Mouse (Mus musculus) ovary, postnatal 10 days (tissue): ENCODE measurements at regions not wholly inside any gene's neighbourhood (a gene's known extent, or its start where the extent isn't known, plus 50 kb on each side); places are given as distances from the start of the nearest gene placed in this dataset.
"Not testable (repeated sequence)": the region's sequence is repeated elsewhere in the genome, so short reads cannot be mapped to it uniquely, and the experiment has no call there.

Experiments used
- DNase-seq: peaks from one replicate; pipeline ENCODE4 v3.0.0; 2022; ENCODE audit warnings: low spot score

- no peak for DNase-seq
These were observed 94.4 kb downstream of the Cd24a start for GRCm38 (mm10) chr10:43672490-43672889.

GRCm38 (mm10) chr10:43674749-43675148 lies 96.7 kb downstream of the Cd24a start:
- DNase-seq, result no peak

GRCm38 (mm10) chr10:43675495-43675894 lies 97.4 kb downstream of the Cd24a start:
- DNase-seq, result not testable (repeated sequence)

GRCm38 (mm10) chr10:43676289-43676688 lies 98.2 kb downstream of the Cd24a start:
- DNase-seq, result no peak

GRCm38 (mm10) chr10:43684247-43685033 lies 106.4 kb downstream of the Cd24a start:
- DNase-seq, result no peak

- DNase-seq, result no peak
These were observed 111.3 kb downstream of the Cd24a start for GRCm38 (mm10) chr10:43689161-43689913.

DNA sequence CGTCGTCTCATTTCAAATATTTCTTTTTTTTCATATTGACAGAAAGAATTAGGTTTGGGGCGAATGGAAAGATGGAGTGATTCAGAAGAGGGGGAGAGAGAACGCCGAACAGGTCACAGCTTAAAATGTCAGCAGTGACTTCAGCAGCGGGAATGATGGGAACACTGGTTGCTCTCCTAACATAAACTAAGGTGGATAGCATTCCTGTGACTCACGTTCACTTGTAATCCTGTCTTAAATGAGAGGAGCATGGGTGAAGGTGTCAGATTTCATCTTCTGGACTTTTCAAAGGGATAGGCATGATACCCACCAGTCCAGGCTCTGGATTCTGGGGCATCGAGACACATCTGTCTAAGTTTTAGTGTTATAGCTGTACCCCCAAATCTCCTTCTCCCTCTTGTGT lies 111.8 kb downstream of the Cd24a start:
- DNase-seq, result no peak

DNA sequence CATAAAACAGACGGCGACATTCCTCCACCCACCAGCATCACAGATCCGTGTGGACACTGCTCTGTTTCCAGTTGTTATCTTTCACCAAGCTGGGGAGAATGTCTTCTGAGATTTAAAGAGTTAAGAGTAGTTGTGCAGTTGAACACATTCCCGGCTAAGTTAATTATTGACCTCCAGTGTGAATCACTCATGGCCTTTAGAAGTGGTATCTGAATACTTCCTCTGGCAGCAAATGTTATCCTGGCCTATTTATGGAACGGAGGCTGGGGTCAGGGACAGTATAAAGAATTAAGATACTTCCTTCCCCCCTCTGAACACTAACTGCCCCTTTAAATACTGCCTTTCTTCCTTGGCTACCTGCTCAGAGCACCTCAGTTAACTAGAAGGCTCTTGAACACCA lies 115.9 kb downstream of the Cd24a start:
- no peak for DNase-seq

DNA sequence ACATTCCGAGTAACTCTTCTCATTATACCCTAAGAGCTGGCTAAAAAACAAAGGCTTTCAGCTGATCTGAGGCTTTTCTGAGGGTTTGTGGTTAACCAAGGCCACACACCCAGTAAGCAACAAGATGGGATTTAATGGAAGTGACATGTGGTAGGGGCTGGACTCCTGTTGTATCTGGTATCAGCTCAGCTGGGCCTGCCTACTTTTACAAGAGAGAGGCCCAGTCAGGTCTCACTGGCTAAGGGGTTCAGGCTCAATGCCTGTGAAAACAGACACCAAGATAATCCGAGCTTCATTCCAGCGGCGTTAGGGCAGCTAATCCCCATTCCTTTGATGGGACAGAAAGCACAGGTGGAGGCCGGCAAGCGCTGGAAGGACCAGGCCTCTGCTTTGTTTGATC lies 116.4 kb downstream of the Cd24a start:
- DNase-seq, result no peak

DNA sequence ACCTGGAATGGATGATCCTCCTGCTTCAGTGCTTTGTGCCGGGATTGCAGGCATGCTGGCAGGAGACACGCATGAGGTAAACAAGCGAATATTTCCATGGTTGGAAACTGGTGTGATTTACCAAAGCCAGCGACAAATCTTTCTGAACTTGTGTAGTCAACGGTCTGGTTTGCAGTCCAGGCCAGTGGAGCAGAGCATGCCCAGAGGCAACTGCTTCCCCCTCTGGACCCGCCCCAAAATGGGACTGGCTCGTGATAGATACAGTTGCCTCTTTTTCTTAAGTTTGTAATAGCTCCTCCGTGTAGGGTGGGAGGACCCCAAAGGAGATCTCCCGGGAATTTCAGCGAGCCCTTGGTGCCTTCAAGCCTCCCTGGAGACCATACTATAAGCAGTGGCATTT lies 117.4 kb downstream of the Cd24a start:
- DNase-seq, result no peak

DNA sequence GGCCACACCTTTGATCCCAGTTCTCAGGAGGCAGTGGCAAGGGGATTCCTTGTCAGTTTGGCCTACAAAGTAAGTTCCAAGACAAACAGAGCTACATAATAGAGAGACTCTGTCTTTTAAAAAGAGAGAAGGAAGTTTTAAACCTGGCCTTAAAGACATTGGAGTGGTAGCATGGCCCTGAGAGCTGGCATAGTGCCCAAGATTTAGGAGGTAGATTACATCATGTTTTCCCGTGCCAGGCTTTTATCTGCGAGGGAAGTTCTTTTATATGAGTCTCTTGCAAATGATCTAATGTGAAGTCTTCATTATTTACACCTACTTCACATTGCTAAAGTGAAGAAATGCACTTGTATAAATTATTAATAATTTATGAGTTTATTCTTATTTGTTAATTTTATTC lies 119.8 kb downstream of the Cd24a start:
- no peak for DNase-seq

DNA sequence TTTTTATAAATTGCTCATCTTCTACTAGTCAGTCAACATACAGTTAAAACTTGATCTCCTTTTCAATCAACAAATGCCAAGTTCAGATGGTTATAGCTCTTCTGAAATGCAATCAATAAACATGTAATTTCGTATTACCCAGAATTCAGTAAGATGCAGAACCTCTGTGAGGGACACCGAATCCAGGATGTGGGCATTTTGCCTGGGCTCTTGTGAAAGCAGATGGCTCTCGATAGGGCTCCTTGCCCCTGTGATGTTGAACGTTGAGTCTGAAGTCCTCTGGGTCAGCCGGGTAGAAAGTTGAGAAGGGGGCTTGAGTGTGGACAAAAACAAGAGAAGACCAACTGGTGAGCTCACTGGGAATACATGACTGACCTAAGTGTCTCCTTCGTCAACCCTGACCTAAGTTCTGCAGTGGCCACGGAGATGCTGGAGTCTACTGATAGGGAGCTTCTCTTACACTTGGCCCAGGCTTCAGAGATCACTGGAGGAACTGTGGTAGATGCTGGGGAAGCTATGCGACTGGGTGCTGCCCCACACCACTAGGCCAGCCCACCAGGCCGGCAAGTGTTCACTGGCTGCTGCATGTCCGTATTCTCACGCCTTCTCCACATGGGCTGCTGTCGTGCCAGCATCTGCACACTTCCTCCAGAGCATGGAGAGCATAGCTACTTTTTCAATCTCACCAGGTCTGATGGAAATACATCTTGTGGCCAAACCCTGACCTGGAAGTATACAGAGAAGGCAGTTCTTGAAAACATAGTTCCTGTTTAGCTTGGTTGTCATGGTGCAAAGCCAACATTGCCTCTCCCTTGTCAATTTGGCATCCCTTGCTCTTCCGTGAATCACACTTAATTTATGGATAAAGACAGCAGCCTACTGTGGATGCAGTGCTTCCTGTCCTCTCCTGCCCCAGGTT lies 122.5 kb downstream of the Cd24a start:
- no peak for DNase-seq

DNA sequence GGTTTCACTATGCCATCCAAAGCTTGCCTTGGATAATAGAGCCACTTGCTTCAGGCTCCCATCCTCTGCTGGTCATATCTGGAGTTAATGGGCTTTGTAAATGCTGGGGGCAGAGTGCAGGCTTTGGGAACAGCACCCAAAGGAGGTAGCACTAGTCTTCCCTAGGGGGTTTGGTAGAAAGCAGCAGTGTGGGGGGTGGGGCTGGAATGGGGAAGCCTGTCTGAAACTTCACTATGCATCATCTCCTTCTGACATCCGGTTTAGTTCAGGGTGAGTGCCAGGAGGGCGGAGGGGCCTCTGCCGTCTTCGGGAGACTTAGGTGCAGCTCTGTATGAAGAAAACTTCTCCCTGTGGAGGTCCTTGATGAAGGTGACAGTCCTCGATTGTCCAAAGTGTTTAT lies 124.8 kb downstream of the Cd24a start:
- DNase-seq, result no peak

GRCm38 (mm10) chr10:43706001-43706988 lies 128.2 kb downstream of the Cd24a start:
- DNase-seq, result no peak

DNA sequence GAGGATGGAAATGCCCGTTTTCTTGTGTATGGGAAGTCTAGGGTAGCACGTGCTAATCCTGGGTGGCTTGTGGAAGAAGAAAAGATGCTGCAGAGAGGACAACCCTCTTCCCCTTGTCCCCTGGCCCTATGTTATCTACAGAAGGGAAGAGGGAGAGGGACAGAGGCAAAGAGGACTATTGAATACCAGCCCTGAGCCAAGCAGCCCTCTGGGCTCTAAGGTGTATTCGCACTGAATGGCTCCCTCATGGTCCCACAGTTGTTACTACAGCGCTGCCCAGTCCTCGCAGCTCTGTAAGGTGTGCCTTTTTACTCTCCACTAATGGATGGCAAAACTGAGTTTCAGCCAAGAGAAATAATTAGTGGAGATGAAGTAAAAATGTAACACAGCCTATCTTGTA lies 128.9 kb downstream of the Cd24a start:
- no peak for DNase-seq

GRCm38 (mm10) chr10:43707821-43708373 lies 129.8 kb downstream of the Cd24a start:
- no peak for DNase-seq

- no peak for DNase-seq
These were observed 131.4 kb downstream of the Cd24a start for GRCm38 (mm10) chr10:43709278-43710033.

DNA sequence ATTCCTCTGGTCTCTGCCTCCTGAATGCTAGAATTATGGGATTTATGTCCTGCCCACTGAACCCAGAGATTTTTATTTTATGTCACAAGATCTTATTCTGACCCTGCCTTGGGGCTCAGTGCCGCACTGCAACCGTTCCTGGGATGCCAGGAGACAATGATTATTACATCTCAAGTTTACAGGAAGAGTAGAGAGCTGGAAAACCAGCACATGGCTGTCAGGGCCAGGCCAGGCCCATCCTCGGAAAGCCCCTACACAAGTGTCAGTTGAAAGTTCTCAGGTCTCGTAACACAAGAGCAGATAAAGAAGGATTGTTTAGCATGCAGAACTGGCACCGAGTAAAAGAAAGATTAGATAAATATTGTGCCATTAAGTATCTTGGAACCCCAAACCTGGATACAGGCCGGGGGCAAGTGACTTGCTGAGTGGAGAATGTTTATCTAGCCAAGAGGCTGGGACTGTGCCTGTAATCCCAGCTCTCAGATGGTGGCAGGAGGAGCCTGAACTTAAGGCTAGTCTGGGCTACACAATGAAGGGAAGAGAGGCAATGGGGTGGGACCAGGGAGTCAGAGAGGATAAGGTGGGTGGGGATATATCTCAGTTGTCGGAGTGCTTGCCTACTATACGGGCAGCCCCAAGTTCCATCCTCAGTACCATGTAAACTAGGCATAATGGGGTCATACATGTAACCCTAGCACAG lies 132.3 kb downstream of the Cd24a start:
- DNase-seq, result no peak

- no peak for DNase-seq
These were observed 132.8 kb downstream of the Cd24a start for GRCm38 (mm10) chr10:43710886-43711256.

DNA sequence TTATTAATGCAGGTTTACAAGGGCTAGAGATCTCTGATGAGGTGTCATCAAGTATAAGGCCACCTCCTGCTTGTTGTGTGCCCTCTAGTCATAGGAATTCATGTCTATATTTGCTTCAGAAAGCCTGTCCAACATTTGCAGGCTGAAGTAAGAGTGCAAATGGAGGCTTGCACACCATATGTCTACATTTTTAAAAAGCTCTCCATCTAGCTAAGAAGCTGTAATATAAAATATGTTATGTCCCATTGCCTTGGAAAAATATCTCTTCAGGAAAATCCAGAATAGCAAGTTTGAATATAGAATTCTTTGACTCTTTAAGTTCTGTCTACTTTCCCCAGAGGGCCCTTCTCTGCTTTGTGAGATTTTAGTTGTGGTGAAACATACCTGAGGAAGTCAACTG lies 134.6 kb downstream of the Cd24a start:
- no peak for DNase-seq
